Mouse (Mus musculus): ENCODE data around the gene Bcl6.

GRCm38 (mm10) chr16:23922906-23923305, 65.7 kb downstream of the Bcl6 start:
- TF ChIP-seq CTCF (IDR thresholded peaks at IDR 0.05; ENCODE audit: low read depth): no peak
- TF ChIP-seq EP300 (optimal IDR thresholded peaks at IDR 0.05): no peak
